Mouse (Mus musculus) midbrain, embryonic 13.5 days (tissue): ENCODE measurements around the gene Ptges. TPM values are rescaled to one million over a fixed set of nuclear protein-coding genes. Genes with fewer than 3 reads are reported as not detected.

Experiments
- ATAC-seq: fragments of 200-750 bp; cut with Nextera tagmentation; 2 replicates; pipeline ENCODE4 v1.8.0; 2017; ENCODE audit warnings: mild to moderate bottlenecking, moderate TSS enrichment, moderate library complexity
- H3K27ac ChIP-seq: fragments of 300-500 bp; sonication (generic); 2 replicates; pipeline ENCODE4 v1.5.1; 2015; ENCODE audit warnings: inconsistent platforms, mild to moderate bottlenecking, moderate library complexity
- H3K27me3 ChIP-seq: fragments of 300-500 bp; sonication (generic); 2 replicates; pipeline ENCODE4 v1.6.1; 2015; ENCODE audit warnings: mild to moderate bottlenecking, inconsistent platforms
- H3K36me3 ChIP-seq: fragments of 300-500 bp; sonication (generic); 2 replicates; pipeline ENCODE4 v1.6.1; 2015; ENCODE audit warnings: mild to moderate bottlenecking, inconsistent platforms
- H3K4me1 ChIP-seq: fragments of 300-500 bp; sonication (generic); replicated peaks from 2 replicates; pipeline ENCODE4 v1.6.1; 2015; ENCODE audit warnings: inconsistent platforms
- H3K4me2 ChIP-seq: fragments of 300-500 bp; sonication (generic); replicated peaks from 2 replicates; pipeline ENCODE4 v1.6.1; 2015; ENCODE audit warnings: moderate library complexity, mild to moderate bottlenecking, inconsistent platforms
- H3K4me3 ChIP-seq: fragments of 300-500 bp; sonication (generic); replicated peaks from 2 replicates; pipeline ENCODE4 v1.5.1; 2015; ENCODE audit warnings: mild to moderate bottlenecking, inconsistent platforms
- H3K9ac ChIP-seq: fragments of 300-500 bp; sonication (generic); replicated peaks from 2 replicates; pipeline ENCODE4 v1.6.1; 2015; ENCODE audit warnings: mild to moderate bottlenecking, inconsistent platforms
- H3K9me3 ChIP-seq: fragments of 300-500 bp; sonication (generic); 2 replicates; pipeline ENCODE4 v1.6.1; 2016; ENCODE audit warnings: mild to moderate bottlenecking, inconsistent platforms
- WGBS: fragments of 180-500 bp; shearing (Covaris S2); methylation state at CpG from one replicate; pipeline ENCODE4 v1.1.7; 2015; 5-methylcytosine and 5-hydroxymethylcytosine counted together
- polyA plus RNA-seq: library from polyadenylated mRNA; unstranded; fragments of >200 nt; fragmentation: Nextera tagmentation; extraction: Ambion mirVana; gene quantifications from 2 replicates; pipeline ENCODE4 v1.2.1, GENCODE M21; 2015

The Ptges gene
- polyA plus RNA-seq, 1 experiment from 2014 or later = 2.9 TPM

GRCm38 (mm10) chr2:30912291-30912773, 17.3 kb downstream of the Ptges start:
- no peak for ATAC-seq
- Histone ChIP-seq H3K36me3 (no peaks in the 10 kb centered on the region), H3K9me3 (no peaks in the 10 kb centered on the region), H3K4me2 (no peak overlapping the region), H3K4me3 (no peak overlapping the region), H3K4me1 (0 out of 2 replicates have a peak, but pooled peaks cover 3% of the 10 kb centered on the region), H3K9ac (no peak overlapping the region), H3K27me3 (no peaks in the 10 kb centered on the region), H3K27ac (no peak overlapping the region)
- WGBS = 69% methylated on average over 4 of the region's 4 CpGs

GRCm38 (mm10) chr2:30906641-30907040, 23.0 kb downstream of the Ptges start:
- peaks cover 13% of the 10 kb centered on the region for H3K27me3 ChIP-seq
- ATAC-seq = no peak
- H3K4me2 ChIP-seq = no peak overlapping the region
- H3K4me3 ChIP-seq = no peak overlapping the region
- no peak overlapping the region for H3K27ac ChIP-seq
- no peak overlapping the region for H3K9ac ChIP-seq
- H3K9me3 ChIP-seq = no peaks in the 10 kb centered on the region
- H3K36me3 ChIP-seq = no peaks in the 10 kb centered on the region
- peaks cover 14% of the 10 kb centered on the region for H3K4me1 ChIP-seq
- 83% methylated on average over 4 of the region's 4 CpGs for WGBS

GRCm38 (mm10) chr2:30905906-30906305, 23.8 kb downstream of the Ptges start:
- Histone ChIP-seq H3K4me3 (no peak overlapping the region), H3K27ac (no peak overlapping the region), H3K9me3 (no peaks in the 10 kb centered on the region), H3K27me3 (peaks cover 18% of the 10 kb centered on the region), H3K4me2 (no peak overlapping the region), H3K4me1 (peaks cover 14% of the 10 kb centered on the region), H3K9ac (no peak overlapping the region), H3K36me3 (no peaks in the 10 kb centered on the region)
- WGBS = 74% methylated on average over 8 of the region's 8 CpGs
- ATAC-seq = no peak

DNA sequence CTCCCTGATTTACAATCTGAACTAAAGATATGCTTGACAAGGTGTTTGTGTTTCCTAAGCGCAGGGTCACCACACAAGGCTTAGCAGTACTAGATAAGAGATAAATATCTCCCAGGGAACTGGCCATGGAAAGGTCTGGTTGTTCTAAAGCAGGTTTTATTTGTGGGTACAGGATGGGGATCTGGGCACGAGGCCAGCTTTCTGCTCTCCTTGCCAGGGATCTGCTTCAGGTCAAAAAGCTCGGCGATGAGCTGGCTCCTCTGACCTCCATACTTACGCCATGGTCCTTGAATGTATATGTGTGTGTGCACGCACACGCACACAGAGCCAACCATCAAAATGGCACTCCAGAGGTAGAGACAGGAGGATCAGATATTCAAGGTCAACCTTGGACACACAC, 24.7 kb downstream of the Ptges start:
- Histone ChIP-seq H3K27ac (no peak overlapping the region), H3K27me3 (peaks cover 18% of the 10 kb centered on the region), H3K4me1 (peaks cover 14% of the 10 kb centered on the region), H3K36me3 (no peaks in the 10 kb centered on the region), H3K9me3 (no peaks in the 10 kb centered on the region), H3K9ac (no peak overlapping the region), H3K4me3 (no peak overlapping the region), H3K4me2 (no peak overlapping the region)
- no peak for ATAC-seq
- 90% methylated on average over 7 of the region's 7 CpGs for WGBS

DNA sequence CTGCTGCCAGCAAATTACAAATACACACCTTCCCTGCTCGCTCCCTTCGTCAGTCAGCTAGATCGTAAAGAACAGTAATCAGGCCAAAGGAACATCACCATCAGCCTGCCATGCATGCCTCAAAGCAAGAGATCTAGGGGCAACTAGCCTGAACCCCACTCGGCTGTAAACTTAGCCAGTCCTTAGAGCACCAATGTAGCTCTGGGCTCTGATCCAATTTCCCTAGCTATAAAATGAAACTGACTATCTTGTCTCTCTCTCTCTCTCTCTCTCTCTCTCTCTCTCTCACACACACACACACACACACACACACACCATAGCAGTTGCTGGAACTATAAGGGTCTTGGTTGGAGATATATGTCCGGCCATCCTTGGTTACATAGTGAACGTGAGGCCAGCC, 25.4 kb downstream of the Ptges start:
- H3K4me3 ChIP-seq = no peak overlapping the region
- ATAC-seq = no peak
- H3K27ac ChIP-seq = no peak overlapping the region
- no peak overlapping the region for H3K4me2 ChIP-seq
- no peaks in the 10 kb centered on the region for H3K9me3 ChIP-seq
- H3K36me3 ChIP-seq = no peaks in the 10 kb centered on the region
- H3K4me1 ChIP-seq = peaks cover 14% of the 10 kb centered on the region
- H3K27me3 ChIP-seq = peaks cover 18% of the 10 kb centered on the region
- WGBS = 94% methylated on average over 6 of the region's 6 CpGs
- H3K9ac ChIP-seq = no peak overlapping the region

- Histone ChIP-seq H3K36me3 (no peaks in the 10 kb centered on the region), H3K9ac (peak overlapping the region; percentile 54), H3K4me1 (peaks cover 14% of the 10 kb centered on the region), H3K4me3 (peak overlapping the region; percentile 35), H3K27ac (no peak overlapping the region), H3K4me2 (peak overlapping the region; percentile 63), H3K27me3 (peaks cover 18% of the 10 kb centered on the region), H3K9me3 (no peaks in the 10 kb centered on the region)
- 9% methylated on average over 37 of the region's 37 CpGs for WGBS
- ATAC-seq = peak; percentile 71
Observed at GRCm38 (mm10) chr2:30902726-30903722, 26.6 kb downstream of the Ptges start.

GRCm38 (mm10) chr2:30902256-30902655, 27.4 kb downstream of the Ptges start:
- 0 out of 2 replicates have a peak overlapping the region, but pooled peaks have one; percentile 54 for H3K9ac ChIP-seq
- H3K27me3 ChIP-seq = peaks cover 18% of the 10 kb centered on the region
- H3K4me2 ChIP-seq = peak overlapping the region; percentile 63
- H3K4me3 ChIP-seq = peak overlapping the region; percentile 35
- H3K27ac ChIP-seq = no peak overlapping the region
- H3K9me3 ChIP-seq = no peaks in the 10 kb centered on the region
- no peaks in the 10 kb centered on the region for H3K36me3 ChIP-seq
- peaks cover 14% of the 10 kb centered on the region for H3K4me1 ChIP-seq
- WGBS = 45% methylated on average over 8 of the region's 8 CpGs
- no peak for ATAC-seq

DNA sequence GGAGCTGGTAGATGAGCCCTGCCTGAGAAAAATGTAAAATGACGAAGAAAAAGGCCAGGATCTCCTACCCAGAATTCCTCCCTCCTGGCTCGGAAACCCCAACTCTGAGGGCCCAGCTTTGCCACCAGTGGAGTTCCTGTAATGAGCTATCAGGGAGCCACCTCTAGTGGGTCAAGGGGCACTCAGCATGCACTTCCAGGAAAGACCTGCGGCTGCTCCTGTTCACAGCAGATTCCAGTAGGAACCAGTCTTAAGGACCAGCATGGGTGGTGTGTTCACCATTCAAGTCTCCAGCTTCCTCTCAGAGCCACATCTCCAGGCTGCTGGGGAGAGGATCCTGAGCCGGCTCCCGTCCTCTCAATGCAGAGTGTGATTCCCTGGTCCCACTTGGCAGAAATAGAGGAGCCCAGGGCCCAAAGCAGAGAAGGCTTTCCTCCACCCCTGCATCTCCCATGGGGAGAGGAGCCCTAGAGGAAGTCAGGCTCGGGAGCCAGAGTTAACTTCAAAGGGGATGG, 28.0 kb downstream of the Ptges start:
- peaks cover 18% of the 10 kb centered on the region for H3K27me3 ChIP-seq
- no peak overlapping the region for H3K4me2 ChIP-seq
- no peaks in the 10 kb centered on the region for H3K36me3 ChIP-seq
- no peak overlapping the region for H3K27ac ChIP-seq
- no peak overlapping the region for H3K9ac ChIP-seq
- no peak overlapping the region for H3K4me3 ChIP-seq
- H3K4me1 ChIP-seq = peaks cover 14% of the 10 kb centered on the region
- no peaks in the 10 kb centered on the region for H3K9me3 ChIP-seq
- WGBS = 58% methylated on average over 6 of the region's 6 CpGs
- ATAC-seq = no peak

- Histone ChIP-seq H3K27ac (no peak overlapping the region), H3K4me1 (peaks cover 14% of the 10 kb centered on the region), H3K9ac (no peak overlapping the region), H3K36me3 (no peaks in the 10 kb centered on the region), H3K9me3 (no peaks in the 10 kb centered on the region), H3K27me3 (peaks cover 18% of the 10 kb centered on the region), H3K4me3 (no peak overlapping the region), H3K4me2 (no peak overlapping the region)
- 89% methylated on average over 14 of the region's 14 CpGs for WGBS
- ATAC-seq = no peak
Observed at GRCm38 (mm10) chr2:30899397-30900069, 30.1 kb downstream of the Ptges start.

DNA sequence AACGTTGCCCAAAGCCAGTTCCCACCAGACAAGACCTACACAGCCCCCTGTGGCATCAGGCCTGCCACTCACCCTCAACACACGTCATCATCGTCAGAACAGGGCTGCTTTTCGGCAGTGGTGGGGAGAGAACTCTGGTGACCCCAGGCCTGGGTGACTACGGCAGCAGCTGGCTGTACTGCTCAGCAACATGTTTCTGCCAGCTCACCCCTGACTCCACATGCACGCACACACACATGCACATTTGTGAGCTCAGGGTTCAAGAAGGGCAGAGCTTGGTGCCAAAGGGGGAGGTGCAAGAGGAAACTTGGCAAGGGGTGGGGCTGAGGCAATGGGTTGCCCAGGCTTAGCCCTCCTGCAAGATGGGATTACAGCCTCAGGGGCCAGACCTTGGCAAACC, 32.4 kb downstream of the Ptges start:
- no peak overlapping the region for H3K4me3 ChIP-seq
- no peaks in the 10 kb centered on the region for H3K36me3 ChIP-seq
- peaks cover 1% of the 10 kb centered on the region; the same call in 1 of the 2 replicates for H3K4me1 ChIP-seq
- ATAC-seq = peak; percentile 11; the same call in 1 of the 2 replicates
- no peak overlapping the region for H3K4me2 ChIP-seq
- H3K27me3 ChIP-seq = peaks cover 11% of the 10 kb centered on the region
- H3K9me3 ChIP-seq = no peaks in the 10 kb centered on the region
- WGBS = 56% methylated on average over 6 of the region's 6 CpGs
- no peak overlapping the region for H3K27ac ChIP-seq
- H3K9ac ChIP-seq = no peak overlapping the region

GRCm38 (mm10) chr2:30893946-30894345, 35.7 kb downstream of the Ptges start:
- no peaks in the 10 kb centered on the region for H3K36me3 ChIP-seq
- no peak overlapping the region for H3K4me3 ChIP-seq
- no peaks in the 10 kb centered on the region for H3K27me3 ChIP-seq
- H3K9ac ChIP-seq = no peak overlapping the region
- ATAC-seq = no peak
- 84% methylated on average over 7 of the region's 7 CpGs for WGBS
- H3K9me3 ChIP-seq = no peaks in the 10 kb centered on the region
- no peak overlapping the region for H3K27ac ChIP-seq
- H3K4me2 ChIP-seq = no peak overlapping the region
- H3K4me1 ChIP-seq = no peaks in the 10 kb centered on the region; the same call in 1 of the 2 replicates

- H3K4me1 ChIP-seq = no peaks in the 10 kb centered on the region; the same call in 1 of the 2 replicates
- WGBS = 50% methylated on average over 6 of the region's 6 CpGs
- H3K27me3 ChIP-seq = no peaks in the 10 kb centered on the region
- H3K27ac ChIP-seq = no peak overlapping the region
- H3K9ac ChIP-seq = no peak overlapping the region
- no peaks in the 10 kb centered on the region for H3K9me3 ChIP-seq
- H3K36me3 ChIP-seq = no peaks in the 10 kb centered on the region
- H3K4me3 ChIP-seq = no peak overlapping the region
- no peak overlapping the region for H3K4me2 ChIP-seq
- no peak for ATAC-seq
Observed at GRCm38 (mm10) chr2:30893399-30893798, 36.3 kb downstream of the Ptges start.
